Mouse (Mus musculus) kidney, embryonic 15.5 days (tissue): Measurements from ENCODE around the gene Eif2ak1. TPM values are rescaled to one million over a fixed set of nuclear protein-coding genes. Genes with fewer than 3 reads are reported as not detected.

Experiments
- ATAC-seq: fragments of 200-750 bp; cut with Nextera tagmentation; replicated peaks from 2 replicates; pipeline ENCODE4 v1.8.0; 2017; ENCODE audit warnings: moderate TSS enrichment; ENCODE audit not compliant: low FRiP score
- H3K27ac ChIP-seq: fragments of 300-500 bp; sonication (generic); 2 replicates; pipeline ENCODE4 v1.5.1; 2015; ENCODE audit warnings: mild to moderate bottlenecking, inconsistent platforms
- H3K27me3 ChIP-seq: fragments of 300-500 bp; sonication (generic); 2 replicates; pipeline ENCODE4 v1.6.1; 2015; ENCODE audit warnings: inconsistent platforms
- H3K36me3 ChIP-seq: fragments of 300-500 bp; sonication (generic); 2 replicates; pipeline ENCODE4 v1.6.1; 2015; ENCODE audit warnings: inconsistent platforms
- H3K4me1 ChIP-seq: fragments of 300-500 bp; sonication (generic); 2 replicates; pipeline ENCODE4 v1.6.1; 2015; ENCODE audit warnings: inconsistent platforms
- H3K4me2 ChIP-seq: fragments of 300-500 bp; sonication (generic); 2 replicates; pipeline ENCODE4 v1.6.1; 2015; ENCODE audit warnings: moderate library complexity, mild to moderate bottlenecking, inconsistent platforms
- H3K4me3 ChIP-seq: fragments of 300-500 bp; sonication (generic); replicated peaks from 2 replicates; pipeline ENCODE4 v1.5.1; 2015; ENCODE audit warnings: mild to moderate bottlenecking, inconsistent platforms
- H3K9ac ChIP-seq: fragments of 300-500 bp; sonication (generic); 2 replicates; pipeline ENCODE4 v1.6.1; 2015; ENCODE audit warnings: mild to moderate bottlenecking, inconsistent platforms
- H3K9me3 ChIP-seq: fragments of 300-500 bp; sonication (generic); replicated peaks from 2 replicates; pipeline ENCODE4 v1.6.1; 2016; ENCODE audit warnings: inconsistent platforms
- WGBS: fragments of 180-500 bp; shearing (Covaris S2); methylation state at CpG from one replicate; pipeline ENCODE4 v1.1.7; 2015; ENCODE audit warnings: mixed read lengths; 5-methylcytosine and 5-hydroxymethylcytosine counted together
- polyA plus RNA-seq: library from polyadenylated mRNA; unstranded; fragments of >200 nt; fragmentation: Nextera tagmentation; extraction: Ambion mirVana; gene quantifications from 2 replicates; pipeline ENCODE4 v1.2.1, GENCODE M21; 2015

Eif2ak1 gene
- polyA plus RNA-seq, 1 experiment from 2014 or later: 43.3 TPM

DNA sequence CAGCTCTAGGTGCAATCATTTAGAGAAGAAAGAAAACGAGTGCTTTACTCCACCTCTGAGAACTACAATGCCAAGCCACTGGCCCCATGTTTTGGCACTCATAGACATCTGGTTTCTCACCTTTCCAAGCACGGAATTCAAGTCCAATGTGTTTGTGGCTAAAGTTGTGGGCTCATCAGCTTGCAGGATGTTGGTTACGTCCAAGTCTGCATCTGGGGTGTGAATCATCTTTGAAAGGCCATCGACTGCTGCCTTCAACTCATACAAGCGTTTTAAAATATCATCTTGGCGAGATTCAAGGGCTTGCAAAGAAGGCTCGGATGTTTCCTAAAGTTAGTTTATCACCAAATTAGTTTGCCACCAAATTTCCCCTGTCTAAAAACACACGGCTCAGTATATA, 88.8 kb downstream of the Eif2ak1 start:
- no peak for ATAC-seq
- H3K36me3 ChIP-seq: peaks cover 47% of the 10 kb centered on the region
- WGBS: 79% methylated on average over 8 of the region's 8 CpGs
- no peak overlapping the region for H3K4me3 ChIP-seq
- H3K4me2 ChIP-seq: no peak overlapping the region
- no peaks in the 10 kb centered on the region for H3K27me3 ChIP-seq
- H3K27ac ChIP-seq: no peak overlapping the region
- H3K9me3 ChIP-seq: no peaks in the 10 kb centered on the region
- H3K4me1 ChIP-seq: peaks cover 51% of the 10 kb centered on the region
- no peak overlapping the region for H3K9ac ChIP-seq

DNA sequence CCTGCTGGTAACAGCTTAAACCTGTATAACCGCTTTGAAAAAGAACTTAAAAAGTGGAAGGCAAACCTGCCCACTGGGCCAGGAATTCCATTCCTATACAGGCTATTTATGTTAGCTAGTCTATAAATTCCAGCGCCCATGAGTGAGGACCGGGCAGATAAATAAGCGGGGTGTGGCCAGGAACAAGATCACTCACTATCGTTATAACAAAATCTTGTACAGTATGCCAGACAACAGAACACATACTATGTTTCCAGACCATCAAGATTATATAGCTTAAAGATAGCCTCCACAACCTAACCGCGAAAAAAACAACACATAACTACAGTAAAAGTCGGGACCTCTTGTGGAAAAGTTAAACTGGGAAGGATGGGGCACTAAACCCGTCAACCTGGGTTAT, 91.3 kb downstream of the Eif2ak1 start:
- peak overlapping the region; percentile 89 for H3K27ac ChIP-seq
- H3K27me3 ChIP-seq: no peaks in the 10 kb centered on the region
- no peak for ATAC-seq
- 1% methylated on average over 9 of the region's 9 CpGs for WGBS
- peak overlapping the region; percentile 80 for H3K4me2 ChIP-seq
- peak overlapping the region; percentile 79 for H3K4me3 ChIP-seq
- H3K36me3 ChIP-seq: peaks cover 30% of the 10 kb centered on the region
- peaks cover 51% of the 10 kb centered on the region for H3K4me1 ChIP-seq
- H3K9ac ChIP-seq: peak overlapping the region; percentile 68
- no peaks in the 10 kb centered on the region for H3K9me3 ChIP-seq

DNA sequence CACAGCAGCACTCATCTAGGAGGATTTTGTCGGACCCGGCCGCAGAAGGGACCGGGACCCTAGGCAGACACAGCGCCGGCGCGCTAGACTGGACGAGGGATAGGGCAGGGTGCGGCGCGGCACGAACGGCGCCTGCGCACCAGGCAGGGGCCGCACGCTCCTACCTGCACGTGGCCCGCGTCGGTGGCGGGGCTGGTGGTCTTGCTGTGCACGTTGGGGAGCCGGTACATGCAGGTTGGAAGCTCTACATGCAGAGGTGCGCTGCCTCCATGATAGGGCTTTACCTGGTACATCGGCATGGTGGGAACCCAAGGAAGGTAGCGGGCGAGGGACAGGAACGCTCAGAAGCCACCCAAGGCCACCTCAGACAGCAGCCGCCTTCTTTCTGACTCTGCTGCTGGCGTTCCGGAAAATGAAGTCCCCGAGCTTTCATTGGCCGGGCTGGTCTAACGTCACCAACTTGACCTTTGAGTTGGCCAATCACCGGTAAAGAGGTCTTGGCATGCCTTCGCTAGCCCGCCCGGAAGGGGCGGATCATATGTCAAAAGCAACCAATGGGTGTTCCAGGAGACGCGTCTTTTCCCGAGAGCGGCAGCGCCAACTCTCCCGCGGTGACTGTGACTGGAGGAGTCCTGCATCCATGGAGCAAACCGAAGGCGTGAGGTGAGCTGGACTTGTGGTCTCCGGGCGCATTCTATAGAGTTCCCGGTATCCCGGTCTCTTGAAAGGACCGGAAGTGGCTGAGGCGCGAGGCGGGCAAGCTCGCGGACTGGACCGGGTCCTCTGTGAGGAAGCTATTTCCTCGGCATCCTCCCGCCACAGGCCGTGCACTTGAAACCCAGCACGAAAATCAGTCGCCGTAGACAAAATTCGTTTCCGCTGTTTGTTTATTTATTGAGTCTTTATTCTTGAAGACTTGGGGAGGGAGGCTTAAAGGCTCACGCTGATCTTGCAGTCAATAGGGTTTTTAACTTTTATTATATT, 92.1 kb downstream of the Eif2ak1 start, which contains the start of the genes Aimp2 and Pms2:
Gene Aimp2, minus strand, starts transcription at position 431 of the 984 bp plus-strand sequence.
Gene Pms2, plus strand, starts transcription at position 548 of the 984 bp plus-strand sequence.
- Histone ChIP-seq H3K9ac (peak within 1 kb of the TSS; percentile 68), H3K27me3 (no peaks in the 10 kb centered on the region), H3K9me3 (no peaks in the 10 kb centered on the region), H3K4me2 (peak within 1 kb of the TSS; percentile 80), H3K4me3 (peak within 1 kb of the TSS; percentile 79), H3K27ac (peak within 1 kb of the TSS; percentile 89), H3K4me1 (peaks cover 48% of the 10 kb centered on the region), H3K36me3 (peaks cover 28% of the 10 kb centered on the region)
- WGBS: under 1% methylated on average over 70 of the region's 70 CpGs
- peak; percentile 99 for ATAC-seq

DNA sequence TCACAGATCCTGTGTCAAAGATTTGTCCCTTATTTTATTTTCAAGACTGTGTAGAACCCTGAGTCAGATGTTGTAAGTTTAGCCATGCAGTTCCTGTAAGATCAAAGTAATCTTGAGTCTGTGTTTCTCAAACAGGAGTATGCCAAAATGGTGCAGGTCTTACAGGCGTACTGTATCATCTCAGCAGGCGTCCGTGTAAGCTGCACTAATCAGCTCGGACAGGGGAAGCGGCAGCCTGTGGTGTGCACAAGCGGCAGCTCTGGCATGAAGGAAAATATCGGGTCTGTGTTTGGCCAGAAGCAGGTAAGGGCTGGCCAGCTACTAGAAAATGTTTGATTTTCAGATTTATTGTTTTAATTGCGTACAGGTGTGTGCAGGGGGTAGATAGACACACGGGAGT, 98.6 kb downstream of the Eif2ak1 start:
- no peak overlapping the region for H3K27ac ChIP-seq
- H3K9ac ChIP-seq: no peak overlapping the region
- no peak overlapping the region for H3K4me2 ChIP-seq
- ATAC-seq: no peak
- H3K9me3 ChIP-seq: no peaks in the 10 kb centered on the region
- WGBS: 97% methylated on average over 9 of the region's 9 CpGs
- peaks cover 71% of the 10 kb centered on the region for H3K36me3 ChIP-seq
- no peak overlapping the region for H3K4me3 ChIP-seq
- H3K27me3 ChIP-seq: no peaks in the 10 kb centered on the region
- H3K4me1 ChIP-seq: peaks cover under 1% of the 10 kb centered on the region

- H3K9ac ChIP-seq: no peak overlapping the region
- H3K4me3 ChIP-seq: no peak overlapping the region
- no peak overlapping the region for H3K4me2 ChIP-seq
- H3K27ac ChIP-seq: no peak overlapping the region
- no peaks in the 10 kb centered on the region for H3K9me3 ChIP-seq
- H3K4me1 ChIP-seq: no peaks in the 10 kb centered on the region
- H3K36me3 ChIP-seq: peaks cover 78% of the 10 kb centered on the region
- H3K27me3 ChIP-seq: no peaks in the 10 kb centered on the region
- 55% methylated on average over 5 of the region's 5 CpGs for WGBS
- ATAC-seq: no peak
These were observed 99.8 kb downstream of the Eif2ak1 start for GRCm38 (mm10) chr5:143917418-143917817.

- peaks cover 85% of the 10 kb centered on the region for H3K36me3 ChIP-seq
- no peak overlapping the region for H3K27ac ChIP-seq
- ATAC-seq: no peak
- H3K27me3 ChIP-seq: no peaks in the 10 kb centered on the region
- no peak overlapping the region for H3K4me3 ChIP-seq
- 96% methylated on average over 3 of the region's 3 CpGs for WGBS
- H3K9me3 ChIP-seq: no peaks in the 10 kb centered on the region
- no peaks in the 10 kb centered on the region for H3K4me1 ChIP-seq
- no peak overlapping the region for H3K4me2 ChIP-seq
- H3K9ac ChIP-seq: no peak overlapping the region
These were observed 100.5 kb downstream of the Eif2ak1 start for GRCm38 (mm10) chr5:143918120-143918519.

GRCm38 (mm10) chr5:143924781-143925452, 107.3 kb downstream of the Eif2ak1 start:
- no peaks in the 10 kb centered on the region for H3K9me3 ChIP-seq
- no peak for ATAC-seq
- no peak overlapping the region for H3K4me2 ChIP-seq
- H3K27me3 ChIP-seq: no peaks in the 10 kb centered on the region
- H3K4me1 ChIP-seq: no peaks in the 10 kb centered on the region
- H3K36me3 ChIP-seq: peaks cover 91% of the 10 kb centered on the region
- no peak overlapping the region for H3K9ac ChIP-seq
- H3K27ac ChIP-seq: no peak overlapping the region
- WGBS: 89% methylated on average over 6 of the region's 6 CpGs
- H3K4me3 ChIP-seq: no peak overlapping the region

- Histone ChIP-seq H3K27me3 (no peaks in the 10 kb centered on the region), H3K9ac (no peak within 1 kb of the TSS), H3K4me2 (no peak within 1 kb of the TSS), H3K4me3 (no peak within 1 kb of the TSS), H3K27ac (no peak within 1 kb of the TSS), H3K36me3 (peaks cover 85% of the 10 kb centered on the region), H3K9me3 (no peaks in the 10 kb centered on the region), H3K4me1 (peaks cover 5% of the 10 kb centered on the region; the same call in 1 of the 2 replicates)
- WGBS: 93% methylated on average over 8 of the region's 8 CpGs
- no peak for ATAC-seq
These were observed 110.3 kb downstream of the Eif2ak1 start, which contains the start of gene Gm42421 for GRCm38 (mm10) chr5:143927875-143928274. Gene Gm42421, plus strand, starts transcription at chr5:143928175.

GRCm38 (mm10) chr5:143929291-143929690, 111.7 kb downstream of the Eif2ak1 start:
- peaks cover 6% of the 10 kb centered on the region; the same call in 1 of the 2 replicates for H3K4me1 ChIP-seq

GRCm38 (mm10) chr5:143930656-143931055, 113.1 kb downstream of the Eif2ak1 start:
- no peak overlapping the region for H3K9ac ChIP-seq
- ATAC-seq: no peak
- no peaks in the 10 kb centered on the region for H3K9me3 ChIP-seq
- H3K27me3 ChIP-seq: no peaks in the 10 kb centered on the region
- H3K4me3 ChIP-seq: no peak overlapping the region
- WGBS: 92% methylated on average over 12 of the region's 12 CpGs
- peaks cover 59% of the 10 kb centered on the region for H3K36me3 ChIP-seq
- H3K27ac ChIP-seq: no peak overlapping the region
- H3K4me1 ChIP-seq: peaks cover 6% of the 10 kb centered on the region; the same call in 1 of the 2 replicates
- H3K4me2 ChIP-seq: no peak overlapping the region

More at GRCm38 (mm10) chr5:143929291-143929690, 111.7 kb downstream of the Eif2ak1 start:
- peaks cover 72% of the 10 kb centered on the region for H3K36me3 ChIP-seq
- H3K9ac ChIP-seq: no peak overlapping the region
- WGBS: 86% methylated on average over 4 of the region's 4 CpGs
- H3K4me2 ChIP-seq: no peak overlapping the region
- no peaks in the 10 kb centered on the region for H3K9me3 ChIP-seq
- no peak overlapping the region for H3K27ac ChIP-seq
- H3K4me3 ChIP-seq: no peak overlapping the region
- H3K27me3 ChIP-seq: no peaks in the 10 kb centered on the region
- no peak for ATAC-seq

- ATAC-seq: no peak
- WGBS: 83% methylated on average over 6 of the region's 6 CpGs
- peaks cover 45% of the 10 kb centered on the region for H3K36me3 ChIP-seq
These were observed 114.4 kb downstream of the Eif2ak1 start for GRCm38 (mm10) chr5:143931863-143932580.

More at GRCm38 (mm10) chr5:143931863-143932580, 114.4 kb downstream of the Eif2ak1 start:
- Histone ChIP-seq H3K27ac (no peak overlapping the region), H3K4me1 (peaks cover 6% of the 10 kb centered on the region; the same call in 1 of the 2 replicates), H3K9ac (no peak overlapping the region), H3K4me3 (no peak overlapping the region), H3K4me2 (no peak overlapping the region), H3K9me3 (no peaks in the 10 kb centered on the region), H3K27me3 (no peaks in the 10 kb centered on the region)
